Mouse (Mus musculus): ENCODE measurements around the gene Rnf151.
"Not testable (repeated sequence)": the region's sequence is repeated elsewhere in the genome, so short reads cannot be mapped to it uniquely, and the experiment has no call there.

Gene Rnf151

DNA sequence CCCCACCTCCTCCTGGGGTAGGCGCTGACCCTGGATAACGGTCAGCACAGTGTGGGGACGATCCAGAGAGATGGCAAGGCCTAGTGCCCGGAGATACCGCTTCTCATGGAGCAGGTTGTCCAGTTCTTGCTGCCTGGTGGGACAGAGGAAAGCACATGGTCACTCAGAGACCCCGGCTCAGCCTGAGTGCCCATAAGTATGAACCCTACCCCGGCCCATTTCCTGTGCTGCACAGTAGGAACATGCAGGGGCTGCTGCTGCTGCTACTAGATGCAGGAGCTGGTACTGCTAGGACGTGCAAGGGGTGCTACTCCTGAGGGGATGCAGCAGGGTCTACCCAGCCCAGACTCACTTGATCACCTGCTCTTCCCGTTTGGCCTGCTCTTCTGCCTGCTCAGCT lies 16.6 kb downstream of the Rnf151 start:
- no peak for DNase-seq

DNA sequence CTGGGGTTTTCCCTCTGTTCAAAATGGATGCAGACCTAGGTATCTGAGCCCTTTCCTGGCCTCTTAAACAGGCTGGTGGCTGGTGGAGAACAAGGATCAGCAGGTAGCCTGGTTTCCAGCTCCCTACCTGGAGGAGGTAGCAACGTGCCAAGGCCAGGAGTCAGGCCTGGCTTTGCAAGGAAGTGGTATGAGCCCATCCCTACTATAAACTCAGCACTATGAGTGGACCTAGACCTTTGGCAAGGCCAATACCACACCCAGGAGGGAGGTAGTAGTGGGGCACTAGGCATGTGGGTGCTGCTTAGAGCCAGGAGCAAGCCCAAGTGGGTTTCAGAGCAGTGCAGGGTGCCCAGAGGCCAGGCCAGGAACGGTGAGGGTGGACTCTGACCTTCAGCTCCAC lies 18.4 kb downstream of the Rnf151 start:
- DNase-seq: no peak

DNA sequence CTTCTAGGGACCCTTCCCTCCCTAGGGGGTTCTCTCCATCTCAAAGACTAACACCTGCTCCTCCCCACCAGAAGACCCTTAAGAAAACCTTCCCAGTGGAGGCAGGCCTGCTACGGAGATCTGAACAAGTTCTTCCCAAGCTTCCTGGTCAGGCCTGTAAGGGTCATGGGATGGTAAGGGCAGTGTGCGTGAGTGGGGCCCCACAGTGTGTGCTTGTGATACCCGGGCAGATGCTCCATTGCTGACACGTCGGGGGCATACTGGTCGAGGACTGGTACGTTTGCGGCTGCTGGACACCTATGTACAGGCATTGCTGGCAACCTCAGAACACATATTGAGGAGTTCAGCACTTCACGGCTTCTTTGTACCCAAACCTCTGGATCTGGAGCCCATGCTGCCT lies 19.1 kb downstream of the Rnf151 start:
- no peak for DNase-seq

DNA sequence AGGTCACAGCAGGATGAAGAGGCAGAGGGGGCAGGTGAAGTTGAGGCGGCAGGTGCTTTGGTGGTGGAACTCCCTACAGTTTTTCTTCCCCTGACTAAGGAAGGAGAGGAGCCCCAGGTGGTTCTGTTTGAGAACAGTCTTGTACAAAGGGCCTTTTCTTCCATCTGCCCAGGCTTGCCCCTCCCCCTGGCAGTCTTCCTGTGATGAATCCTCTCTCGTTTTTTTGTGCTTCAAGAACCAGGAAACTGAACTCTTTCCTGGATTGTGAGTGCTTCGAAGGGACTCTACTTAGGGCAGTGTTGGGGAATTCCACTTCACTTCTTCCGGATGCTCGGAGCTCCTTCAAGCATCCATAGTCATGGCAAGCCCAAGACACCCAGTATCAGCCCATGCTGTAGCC lies 19.9 kb downstream of the Rnf151 start:
- DNase-seq: no peak

DNA sequence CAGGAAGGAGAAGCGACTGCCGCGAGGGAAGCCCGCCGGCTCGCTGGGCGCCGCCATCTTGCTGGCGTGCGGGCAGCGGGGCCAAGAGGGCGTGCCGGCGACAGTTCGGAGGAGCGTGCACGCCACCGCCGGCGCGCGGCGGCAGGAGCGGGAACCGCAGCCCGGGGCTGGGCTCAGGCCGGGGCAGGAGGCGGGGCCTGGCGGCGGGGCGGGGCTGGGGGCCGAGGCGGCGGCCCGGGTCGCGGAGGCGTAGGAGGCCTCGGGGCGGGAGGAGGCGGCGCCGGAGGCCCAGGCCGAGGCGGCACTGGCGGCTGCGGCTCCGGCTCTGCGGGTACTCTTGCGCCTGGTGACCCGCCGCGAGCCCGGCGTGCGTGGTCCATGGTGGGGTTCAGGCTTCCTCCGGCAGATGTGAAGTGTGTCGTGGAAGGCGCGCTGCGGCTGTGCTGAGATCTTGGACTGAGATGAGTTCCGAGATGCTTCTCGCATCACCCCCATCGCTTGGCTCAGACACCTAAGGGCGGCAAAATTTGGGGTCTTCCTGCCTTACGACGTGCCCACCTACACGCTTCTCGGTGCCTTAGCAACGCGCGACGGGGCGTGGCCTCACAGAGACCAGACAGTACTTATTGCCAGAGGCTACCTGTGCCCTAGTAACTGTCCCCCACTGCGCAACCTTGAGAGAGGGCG lies 21.7 kb downstream of the Rnf151 start, which contains the start of the genes Gfer and Noxo1:
Gfer (minus strand) TSS at position 146 of the 687 bp plus-strand sequence.
Noxo1 (plus strand) TSS at position 224 of the 687 bp plus-strand sequence.
- DNase-seq: peak; percentile 91

DNA sequence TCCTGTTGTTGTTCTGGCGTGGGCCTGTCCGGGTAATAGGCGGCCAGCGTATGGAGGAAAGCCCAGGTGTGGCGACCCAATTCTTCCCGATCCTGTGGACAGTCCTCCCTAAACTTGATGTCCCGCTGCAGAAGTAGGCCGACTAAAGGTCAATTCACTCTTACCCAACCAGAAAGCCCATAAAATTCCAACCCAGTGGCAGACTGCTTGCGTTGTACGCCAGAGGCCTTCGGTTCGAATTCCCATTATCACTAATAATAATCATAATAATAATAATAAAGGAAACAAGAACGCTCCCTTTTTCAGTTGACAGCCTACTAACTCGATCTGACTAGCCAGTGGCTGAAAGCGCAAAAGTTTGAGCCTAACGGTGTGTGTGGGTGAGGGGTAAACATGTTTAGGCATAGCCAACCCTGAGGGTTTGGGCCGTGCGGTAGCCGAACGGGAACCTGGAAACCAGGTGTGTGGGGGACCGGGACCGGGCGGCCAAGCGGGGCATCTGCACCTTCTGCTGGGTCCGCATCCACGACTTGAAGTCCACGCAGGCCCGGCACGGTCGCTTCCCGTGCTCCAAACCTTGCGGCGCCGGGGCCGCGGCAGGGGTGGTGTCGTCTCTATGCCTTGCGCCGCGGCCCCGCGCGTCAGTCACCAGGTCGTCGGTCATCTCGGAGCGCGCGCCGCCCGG lies 22.4 kb downstream of the Rnf151 start:
- DNase-seq: no peak

DNA sequence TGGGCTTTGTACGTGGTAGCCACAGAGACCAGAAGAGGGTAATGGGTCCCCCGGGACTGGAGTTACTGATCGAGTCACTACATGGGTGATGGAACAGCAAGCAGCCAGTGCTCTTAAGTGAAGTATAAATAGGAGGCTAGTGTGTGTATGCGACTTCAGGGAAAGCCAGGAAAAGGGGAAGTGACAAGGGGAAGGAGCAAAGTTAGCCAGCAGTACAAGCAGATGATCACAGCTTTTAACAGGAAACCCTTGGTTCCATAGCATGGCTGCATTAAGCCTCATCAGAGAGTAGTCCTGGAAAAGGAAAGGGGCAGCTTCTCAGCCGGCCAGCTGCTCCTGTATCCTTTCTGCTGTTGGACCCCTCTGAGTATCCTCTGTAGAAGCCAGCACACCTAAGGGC lies 25.5 kb downstream of the Rnf151 start:
- no peak for DNase-seq

DNA sequence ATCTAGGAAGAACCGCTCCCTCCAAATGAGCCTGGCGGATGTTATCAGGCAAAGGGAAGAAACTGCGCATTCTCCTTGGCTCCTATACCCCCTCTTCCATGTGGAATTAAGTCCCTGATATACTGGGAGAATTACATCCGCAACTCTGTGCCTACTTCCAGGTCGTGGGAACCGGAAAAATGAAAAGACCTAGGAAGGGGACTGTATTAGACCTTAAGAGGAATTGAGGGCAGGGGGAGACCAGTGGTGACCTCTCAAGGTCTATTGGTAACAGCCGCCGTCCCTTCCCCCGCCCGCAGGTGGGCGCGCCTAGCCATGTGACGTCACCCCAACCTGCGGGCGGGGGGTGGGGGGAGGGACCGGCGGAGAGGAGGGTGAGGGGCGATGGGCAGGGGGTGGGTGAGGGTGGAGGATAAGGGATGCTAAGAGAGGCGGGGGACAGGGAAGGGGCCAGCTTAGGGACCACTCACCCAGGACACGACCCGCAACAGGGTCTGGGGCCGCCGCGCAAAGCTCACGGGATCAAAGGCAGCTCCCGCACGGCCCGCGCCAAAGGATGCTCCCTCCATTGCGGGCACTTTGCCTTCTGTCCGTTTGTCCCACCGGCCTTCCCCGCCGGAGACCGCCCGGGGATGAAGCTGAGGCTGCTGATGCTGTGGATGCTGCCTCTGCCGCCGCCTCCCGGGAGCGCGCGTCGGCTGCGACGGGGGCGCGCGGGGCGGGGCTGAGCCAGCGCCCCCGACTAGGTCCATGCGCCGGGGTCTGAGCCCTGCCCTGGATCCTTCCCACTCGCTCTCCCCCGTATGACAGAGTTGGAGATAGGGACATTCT lies 28.4 kb downstream of the Rnf151 start, which contains the start of gene Syngr3:
Syngr3 (minus strand) TSS at position 705 of the 831 bp plus-strand sequence.
- no peak for DNase-seq

DNA sequence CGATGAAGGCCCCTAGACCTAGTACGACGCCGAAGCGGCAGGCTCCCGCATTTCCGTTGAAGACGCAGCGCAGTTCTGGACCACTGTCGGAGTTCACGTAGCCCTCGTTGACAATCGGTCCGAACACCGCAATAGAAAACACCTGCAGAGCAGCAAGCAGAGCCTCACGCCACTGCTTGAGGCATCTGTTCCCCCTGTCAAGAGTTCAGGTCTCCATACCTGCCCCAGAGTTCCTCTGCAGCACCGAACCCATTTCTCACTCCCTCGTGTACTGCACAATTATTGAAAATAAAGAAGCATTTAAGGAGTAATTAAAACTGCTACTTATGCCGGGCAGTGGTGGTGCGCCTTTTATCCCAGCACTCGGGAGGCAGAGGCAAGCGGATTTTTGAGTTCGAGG lies 30.3 kb downstream of the Rnf151 start:
- DNase-seq: no peak

DNA sequence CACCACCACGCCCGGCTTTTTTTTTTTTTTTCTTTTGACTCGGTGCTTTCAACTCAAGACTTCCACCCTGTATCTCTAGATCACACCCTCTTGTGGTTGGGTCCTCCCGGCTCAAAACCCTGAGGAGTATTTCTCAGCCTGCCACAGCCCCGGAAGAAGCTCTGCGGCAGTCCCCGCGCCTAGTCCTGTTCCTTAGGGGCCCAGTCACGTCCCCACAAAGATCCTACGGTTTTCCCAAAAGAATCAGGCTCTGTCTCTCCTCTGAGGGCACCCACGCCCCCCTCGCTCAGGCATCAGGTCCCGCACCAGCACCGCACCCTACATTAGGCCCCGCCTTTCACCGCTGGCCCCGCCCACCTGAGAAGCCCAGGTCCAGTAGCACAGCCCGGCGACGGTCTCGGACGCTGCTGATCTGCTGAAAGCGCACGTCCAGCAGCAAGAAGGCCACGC lies 30.7 kb downstream of the Rnf151 start:
- DNase-seq: peak; percentile 74

DNA sequence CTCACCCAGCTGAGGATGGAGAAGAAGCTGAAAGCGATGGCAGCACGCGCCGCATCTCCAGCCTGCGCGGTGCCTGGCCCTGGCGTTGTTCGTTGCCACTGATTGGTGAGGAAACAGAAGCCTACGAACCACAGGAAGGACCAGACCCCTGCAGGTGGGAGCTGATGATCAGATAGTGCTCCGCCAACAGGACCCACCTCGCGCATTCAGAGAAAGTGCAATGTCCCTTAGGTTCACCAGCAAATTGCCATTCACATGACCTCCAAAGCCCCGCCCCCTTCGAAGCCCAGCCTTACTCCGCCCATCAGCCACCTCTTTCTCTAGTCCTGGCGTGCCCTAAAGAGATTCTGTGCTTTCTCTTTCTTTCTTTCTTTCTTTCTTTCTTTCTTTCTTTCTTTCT lies 31.3 kb downstream of the Rnf151 start:
- DNase-seq: peak; percentile 72

DNA sequence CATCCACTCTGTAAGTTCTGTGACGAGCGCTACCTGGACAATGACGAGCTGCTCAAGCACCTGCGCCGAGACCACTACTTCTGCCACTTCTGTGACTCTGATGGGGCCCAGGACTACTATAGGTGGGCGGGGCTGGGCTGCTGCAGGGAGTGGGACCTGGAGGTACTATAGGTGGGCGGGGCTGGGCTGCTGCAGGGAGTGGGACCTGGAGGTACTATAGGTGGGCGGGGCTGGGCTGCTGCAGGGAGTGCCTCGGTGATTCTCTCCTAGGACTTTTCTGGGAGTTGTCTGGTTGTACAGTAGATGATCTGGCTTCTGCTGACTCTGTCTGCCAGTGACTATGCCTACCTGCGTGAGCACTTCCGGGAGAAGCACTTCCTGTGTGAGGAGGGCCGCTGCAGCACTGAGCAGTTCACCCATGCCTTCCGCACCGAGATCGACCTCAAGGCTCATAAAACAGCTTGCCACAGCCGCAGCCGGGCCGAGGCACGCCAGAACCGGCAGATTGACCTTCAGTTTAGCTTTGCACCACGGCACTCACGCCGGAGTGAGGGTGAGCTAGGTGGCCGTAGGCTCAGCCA lies 40.3 kb downstream of the Rnf151 start:
- DNase-seq: no peak

DNA sequence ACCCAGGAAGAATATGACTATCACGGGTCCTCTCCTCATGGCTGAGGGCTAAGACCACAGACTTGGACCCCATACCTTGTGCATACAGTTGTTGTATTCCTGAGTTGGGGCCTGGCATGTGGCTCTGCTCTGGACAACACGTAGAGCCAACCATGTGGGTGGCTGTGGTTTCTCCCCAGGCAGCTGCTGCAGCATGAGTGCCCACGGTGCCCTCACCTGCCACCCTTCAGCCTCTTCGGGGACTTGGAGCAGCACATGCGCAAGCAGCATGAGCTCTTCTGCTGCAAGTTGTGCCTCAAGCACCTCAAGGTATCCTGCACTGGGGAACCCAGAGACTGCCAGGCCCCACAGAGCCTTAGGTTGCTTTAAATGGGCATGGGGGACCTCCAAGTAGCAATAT lies 41.0 kb downstream of the Rnf151 start:
- DNase-seq: no peak

DNA sequence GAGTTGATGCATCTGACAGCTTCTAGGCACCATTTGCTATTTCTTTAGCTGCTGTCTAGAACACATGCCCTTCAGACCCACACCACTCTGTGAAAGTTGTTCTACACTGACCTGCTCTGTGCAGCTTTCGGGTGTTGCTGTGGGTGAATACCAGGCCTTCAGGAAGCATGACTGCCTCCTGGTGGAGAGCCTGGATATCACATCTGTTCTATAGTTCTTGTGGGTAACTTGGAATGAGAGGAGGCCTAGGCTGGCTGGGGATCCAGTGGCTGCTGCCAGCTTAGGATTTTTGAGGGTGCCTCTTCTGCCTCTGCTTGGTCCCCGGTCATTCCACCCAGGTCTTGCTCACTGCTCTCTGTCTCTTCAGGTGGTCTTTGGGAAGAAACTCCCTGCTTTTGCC lies 41.7 kb downstream of the Rnf151 start:
- DNase-seq: peak; percentile 91

DNA sequence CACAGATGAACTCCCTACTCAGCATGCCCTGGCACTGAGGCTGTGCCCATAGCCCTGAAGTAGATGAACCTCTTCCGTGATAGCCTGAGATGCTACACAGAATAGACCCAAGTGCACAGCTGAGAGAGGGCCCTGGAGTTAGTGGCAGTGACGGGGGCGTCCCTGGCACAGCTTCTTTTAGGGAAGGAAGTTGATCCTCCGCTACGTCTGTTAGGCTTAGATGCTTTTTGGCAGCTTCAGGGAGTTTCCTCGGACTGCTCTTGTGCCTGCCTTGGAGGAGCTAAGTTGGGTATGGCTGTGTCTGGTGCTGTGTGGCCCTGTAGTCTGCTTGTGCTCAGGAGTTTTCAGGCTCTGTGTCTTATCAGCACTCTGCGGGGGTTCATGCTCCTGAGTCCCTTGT lies 43.6 kb downstream of the Rnf151 start:
- no peak for DNase-seq

DNA sequence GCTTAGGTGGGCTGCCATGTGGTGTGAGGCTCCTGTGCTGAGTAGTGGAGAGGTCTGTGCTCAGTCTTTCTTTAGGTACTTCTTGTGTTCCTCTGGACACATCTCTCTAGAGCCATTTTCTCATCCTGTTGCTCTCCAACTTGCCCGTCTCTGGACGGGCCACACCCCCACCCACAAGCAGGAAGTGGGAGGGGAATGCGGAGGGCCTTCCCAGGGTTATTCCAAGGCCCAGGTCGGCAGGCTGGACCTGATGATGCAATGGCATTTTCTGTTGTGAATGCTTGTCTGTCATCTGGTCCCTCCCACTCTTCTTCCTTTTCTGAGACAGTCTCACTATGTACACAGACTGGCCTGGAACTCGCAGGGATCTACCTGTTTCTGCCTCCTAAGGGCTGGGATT lies 45.7 kb downstream of the Rnf151 start:
- DNase-seq: peak; percentile 87

DNA sequence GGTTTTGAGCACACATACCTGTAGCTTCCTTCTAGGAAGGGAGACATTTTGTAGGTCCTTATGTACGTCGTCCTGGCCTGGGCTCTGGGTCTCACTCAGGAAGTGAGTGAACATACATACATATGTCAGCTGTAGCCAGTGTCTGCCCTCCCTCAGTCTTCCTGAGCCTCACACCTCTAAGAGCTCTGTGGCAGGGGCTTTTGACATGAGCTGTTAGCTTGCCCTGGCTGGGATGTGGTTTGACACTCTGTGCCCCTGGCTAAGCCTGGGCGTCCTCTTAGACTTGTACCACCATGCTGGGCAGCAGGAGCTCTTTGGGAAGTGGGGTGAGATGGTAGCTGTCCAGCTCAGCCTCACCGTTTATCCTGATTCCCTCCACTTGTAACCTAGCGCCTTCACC lies 46.5 kb downstream of the Rnf151 start:
- no peak for DNase-seq

DNA sequence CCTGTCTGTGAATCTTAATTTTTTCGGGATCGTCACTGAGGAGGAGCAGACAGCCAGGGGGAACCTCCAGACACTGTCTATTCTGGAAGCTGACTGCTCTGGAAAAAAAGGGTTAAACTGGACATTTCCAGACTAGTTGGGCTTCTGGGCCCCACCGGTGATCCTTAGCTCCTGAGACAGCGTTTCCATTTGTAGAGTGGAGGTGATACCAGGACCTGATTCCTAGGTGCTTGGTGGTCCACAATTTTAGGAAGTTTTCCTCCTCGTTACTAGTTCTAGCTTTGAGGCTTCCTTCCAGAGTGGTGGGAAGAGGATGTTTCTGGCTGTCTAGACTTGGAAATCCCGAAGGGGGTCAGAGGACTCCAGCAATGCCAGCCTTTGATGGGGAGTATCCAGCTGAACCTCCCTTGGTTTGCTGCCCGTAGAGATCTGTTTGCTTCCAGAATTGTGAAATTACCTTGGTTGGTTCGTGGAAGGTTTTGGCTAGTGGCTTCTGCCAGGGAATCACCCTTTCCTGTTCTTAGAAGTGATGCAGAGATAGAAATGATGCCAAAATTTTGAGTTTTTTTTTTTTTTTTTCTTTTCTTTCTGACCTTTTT lies 47.5 kb downstream of the Rnf151 start:
- DNase-seq: no peak

DNA sequence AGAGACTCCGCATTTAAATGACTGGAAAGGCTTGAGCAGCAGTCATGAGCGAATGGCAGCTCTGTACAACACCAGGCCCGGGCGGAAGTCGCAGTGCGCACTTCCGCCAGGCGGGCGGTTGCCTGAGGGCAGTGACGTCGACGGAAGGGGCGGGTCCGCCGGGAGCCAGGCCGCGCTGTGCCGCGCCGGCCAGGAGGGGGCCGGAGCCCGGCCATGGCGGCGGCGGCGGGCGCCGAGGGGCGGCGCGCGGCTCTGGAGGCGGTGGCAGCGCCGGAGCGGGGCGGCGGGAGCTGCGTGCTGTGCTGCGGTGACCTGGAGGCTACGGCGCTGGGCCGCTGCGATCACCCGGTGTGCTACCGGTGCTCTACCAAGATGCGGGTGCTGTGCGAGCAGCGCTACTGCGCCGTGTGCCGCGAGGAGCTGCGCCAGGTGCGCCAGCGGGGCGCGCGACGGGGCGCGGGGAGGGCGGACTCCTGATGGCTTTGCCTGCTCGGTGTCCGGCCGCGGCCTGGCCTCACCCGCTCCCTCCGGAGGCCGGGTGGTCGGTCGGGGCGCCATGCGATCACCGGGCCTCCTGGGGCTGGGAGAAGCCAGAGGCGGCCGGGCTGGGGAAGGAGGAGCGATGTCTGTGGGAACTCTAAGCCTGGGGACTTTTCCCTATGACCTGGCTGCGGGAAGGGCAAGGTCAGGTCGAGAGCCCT lies 48.2 kb downstream of the Rnf151 start, which contains the start of gene Zfp598:
Zfp598 (plus strand) TSS at position 143 of the 701 bp plus-strand sequence.
- DNase-seq: peak; percentile 97

DNA sequence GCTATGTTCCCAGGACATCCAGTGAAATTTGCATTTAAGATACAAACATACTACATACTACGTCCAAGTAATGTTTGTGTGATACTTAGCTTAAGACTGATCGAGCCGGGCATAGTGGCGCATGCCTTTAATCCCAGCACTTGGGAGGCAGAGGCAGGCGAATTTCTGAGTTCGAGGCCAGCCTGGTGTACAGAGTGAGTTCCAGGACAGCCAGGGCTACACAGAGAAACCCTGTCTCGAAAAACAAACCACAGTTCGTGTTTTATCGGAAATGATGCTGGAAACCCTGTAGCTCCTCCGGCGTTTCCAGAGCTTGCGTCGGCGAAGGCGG lies 48.7 kb downstream of the Rnf151 start:
- DNase-seq: not testable (repeated sequence)

DNA sequence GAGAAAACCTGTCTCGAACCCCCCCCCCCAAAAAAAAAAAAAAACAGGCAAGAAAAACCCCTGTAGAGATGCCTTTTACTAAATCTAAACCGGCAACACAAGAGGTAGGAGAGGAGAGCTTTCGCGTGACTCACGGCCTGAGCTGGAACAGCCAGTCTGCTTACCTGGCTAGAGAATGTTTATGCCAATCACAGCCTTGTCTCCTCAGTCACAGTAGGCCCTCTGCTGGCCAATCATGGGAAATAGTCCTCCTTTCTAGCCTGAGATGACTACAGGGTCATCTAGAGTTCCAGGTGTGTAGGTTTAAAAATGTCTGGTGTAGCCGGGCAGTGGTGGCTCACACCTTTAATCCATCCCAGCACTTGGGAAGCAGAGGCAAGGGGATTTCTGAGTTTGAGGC lies 50.4 kb downstream of the Rnf151 start:
- DNase-seq: peak; percentile 80

DNA sequence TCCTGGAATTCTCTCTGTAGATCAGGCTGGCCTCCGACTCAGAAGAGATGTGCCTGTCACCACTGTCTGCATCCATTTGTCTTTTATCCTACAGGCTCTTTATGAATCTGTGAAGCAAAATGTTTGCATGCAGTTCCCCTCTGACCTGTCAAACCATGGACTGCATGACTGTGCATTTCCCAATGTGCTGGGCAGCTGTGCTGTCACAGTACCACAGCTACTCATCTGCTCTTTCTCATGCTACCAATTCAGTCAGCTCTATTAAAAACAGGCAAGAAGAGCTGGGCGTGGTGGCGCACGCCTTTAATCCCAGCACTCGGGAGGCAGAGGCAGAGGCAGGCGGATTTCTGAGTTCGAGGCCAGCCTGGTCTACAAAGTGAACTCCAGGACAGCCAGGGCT lies 50.9 kb downstream of the Rnf151 start:
- not testable (repeated sequence) for DNase-seq

Data from lung, postnatal 10 days (tissue).